Mouse (Mus musculus) spleen, adult 2 months (tissue): ENCODE data around the gene Ank.

Experiments used
- CTCF ChIP-seq: fragments of 200-500 bp; IDR thresholded peaks from 2 replicates; pipeline ENCODE4 v1.5.1; 2011; ENCODE audit warnings: mild to moderate bottlenecking, inconsistent platforms; ENCODE audit not compliant: insufficient read depth, insufficient read length, insufficient replicate concordance; ENCODE audit errors: extremely low read depth
- POLR2A ChIP-seq: fragments of 200-500 bp; IDR thresholded peaks from 2 replicates; pipeline ENCODE4 v1.6.1; 2011; ENCODE audit warnings: low read depth, low read length, inconsistent platforms

DNA sequence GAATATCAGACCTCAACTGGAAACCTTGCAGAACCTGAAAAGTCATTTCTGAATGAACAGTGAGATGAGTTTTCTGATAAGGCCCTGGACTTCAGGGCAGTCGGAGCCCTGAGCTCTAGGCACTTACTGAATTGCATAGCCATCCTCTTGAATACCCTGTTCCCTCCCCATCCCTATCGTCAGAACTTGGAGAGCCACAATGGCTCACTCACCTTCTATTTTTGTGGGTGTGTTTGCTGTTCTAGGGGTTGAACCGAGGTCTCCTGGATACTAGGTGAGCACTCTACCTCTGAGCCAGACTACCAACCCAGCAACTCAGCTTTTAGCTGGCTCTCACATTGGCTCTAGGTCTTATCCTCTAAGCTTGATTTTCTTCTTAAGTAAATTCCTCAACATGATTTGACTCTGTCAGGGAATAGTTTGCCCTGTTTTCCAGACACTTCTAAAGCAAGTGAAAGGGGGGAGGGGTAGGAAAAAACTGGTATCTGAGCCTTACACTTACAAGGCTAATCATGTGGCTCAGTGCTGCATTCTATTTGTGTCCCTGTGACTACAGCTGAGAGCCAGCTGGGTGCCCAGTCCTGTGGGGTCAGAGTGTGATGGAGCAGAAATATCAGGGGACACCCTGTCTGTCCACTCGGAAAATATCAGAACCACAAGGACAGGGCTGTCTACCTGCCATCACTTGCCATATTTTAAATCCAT is 71.2 kb downstream of the Ank start:
- TF ChIP-seq CTCF (no peak), POLR2A (no peak)
